Mouse (Mus musculus): ENCODE data around the gene Cacnb3. TPM values are rescaled to one million over a fixed set of nuclear protein-coding genes. Genes with fewer than 3 reads are reported as not detected.
"Not testable (repeated sequence)": the region's sequence is repeated elsewhere in the genome, so short reads cannot be mapped to it uniquely, and the experiment has no call there.

The Cacnb3 gene
- polyA plus RNA-seq (2016; fragmentation: Nextera tagmentation; extraction: Ambion mirVana), result 3.8 and 4.9 TPM in 2 replicates

DNA sequence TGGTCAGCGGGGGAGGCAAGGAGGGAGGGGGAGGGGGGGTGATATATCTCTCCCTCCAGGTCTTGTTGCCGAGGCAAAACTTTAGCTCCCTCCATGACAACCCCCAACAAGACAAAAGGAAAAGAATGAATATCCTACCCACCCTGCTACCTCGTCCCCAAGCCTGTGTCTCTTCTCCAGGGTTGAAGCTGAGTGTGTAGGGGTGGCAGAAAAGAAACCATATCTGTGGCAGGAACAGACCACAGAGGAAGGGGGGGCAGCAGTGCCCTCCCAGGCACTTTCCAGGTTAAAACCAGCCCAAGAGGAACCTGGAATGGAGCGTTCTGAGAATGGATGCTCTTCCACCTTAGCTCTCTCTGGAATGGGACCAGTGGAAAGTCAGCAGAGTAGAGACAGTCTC is at the start of gene Cacnb3:
Gene Cacnb3, plus strand, starts transcription at position 301 of the 400 bp plus-strand sequence.
- H3K4me1 ChIP-seq, result peaks cover 54% of the 10 kb centered on the region
- ATAC-seq, result no peak
- no peak within 1 kb of the TSS for H3K9ac ChIP-seq
- H3K27ac ChIP-seq, result no peak within 1 kb of the TSS
- H3K36me3 ChIP-seq, result no peaks in the 10 kb centered on the region
- H3K4me3 ChIP-seq, result peak within 1 kb of the TSS; percentile 26; the same call in 1 of the 2 replicates
- H3K27me3 ChIP-seq (replicated peaks), result peaks cover 100% of the 10 kb centered on the region
- peak within 1 kb of the TSS; percentile 94 for H3K4me2 ChIP-seq
- H3K9me3 ChIP-seq (replicated peaks), result 0 out of 2 replicates have a peak, but pooled peaks cover 4% of the 10 kb centered on the region
- 27% methylated on average over 4 of the region's 4 CpGs for WGBS (ENCODE audit: insufficient replicate concordance)

DNA sequence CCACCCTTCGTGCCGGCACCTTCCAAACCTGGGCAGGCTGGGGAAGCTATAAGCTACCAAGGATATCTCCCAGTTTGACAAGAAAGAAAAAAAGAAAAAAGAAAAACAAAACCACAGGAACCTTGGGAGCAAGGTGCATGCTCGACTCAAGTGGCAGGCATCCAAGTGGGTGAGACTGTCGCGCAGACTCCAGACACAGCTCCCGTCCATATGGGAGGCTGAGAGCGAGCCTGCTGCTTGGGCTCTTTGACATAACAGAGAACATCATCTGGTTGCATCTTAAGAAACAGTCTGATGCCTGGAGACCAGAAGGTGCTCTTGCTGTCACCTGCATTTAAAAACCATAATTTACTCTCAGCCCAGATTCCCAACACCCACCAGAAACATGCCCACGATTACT is 48.2 kb upstream of the Cacnb3 start:
- Histone ChIP-seq H3K27me3 (replicated peaks) (peaks cover 9% of the 10 kb centered on the region), H3K9ac (0 out of 2 replicates have a peak overlapping the region, but pooled peaks have one; percentile 12), H3K36me3 (no peaks in the 10 kb centered on the region), H3K4me1 (peaks cover 30% of the 10 kb centered on the region), H3K4me2 (no peak overlapping the region), H3K9me3 (replicated peaks) (no peaks in the 10 kb centered on the region), H3K4me3 (no peak overlapping the region), H3K27ac (no peak overlapping the region)
- 79% methylated on average over 8 of the region's 8 CpGs for WGBS (ENCODE audit: insufficient replicate concordance)
- no peak for ATAC-seq

- no peaks in the 10 kb centered on the region for H3K9me3 ChIP-seq (replicated peaks)
- H3K9ac ChIP-seq, result no peak overlapping the region
- H3K4me2 ChIP-seq, result no peak overlapping the region
- peaks cover 9% of the 10 kb centered on the region for H3K27me3 ChIP-seq (replicated peaks)
- no peak overlapping the region for H3K27ac ChIP-seq
- no peak overlapping the region for H3K4me3 ChIP-seq
- peaks cover 35% of the 10 kb centered on the region for H3K4me1 ChIP-seq
- WGBS (ENCODE audit: insufficient replicate concordance), result 66% methylated on average over 8 of the region's 8 CpGs
- no peaks in the 10 kb centered on the region for H3K36me3 ChIP-seq
- ATAC-seq, result no peak
Observed at GRCm38 (mm10) chr15:98582996-98583395, 47.6 kb upstream of the Cacnb3 start.

DNA sequence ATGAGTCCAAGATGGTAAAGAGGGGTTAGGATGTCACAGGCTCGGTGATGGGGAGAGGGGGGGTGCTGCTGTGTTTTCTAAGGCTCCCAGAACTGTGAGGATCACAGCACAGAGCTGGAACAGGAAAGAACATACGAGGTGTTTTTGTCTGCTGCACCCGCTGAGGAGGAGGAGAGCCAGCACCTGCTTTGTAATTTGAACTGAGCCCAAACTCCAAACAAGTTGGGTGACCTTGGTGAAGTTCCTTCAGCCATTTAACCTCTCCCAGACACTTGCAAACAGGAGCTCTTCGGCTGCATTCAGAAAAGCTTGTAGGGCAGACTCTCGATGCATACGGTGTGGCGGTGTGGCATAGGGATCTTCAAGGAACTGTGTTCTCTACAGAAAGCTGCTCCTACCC is 45.2 kb upstream of the Cacnb3 start:
- 64% methylated on average over 7 of the region's 7 CpGs for WGBS (ENCODE audit: insufficient replicate concordance)
- Histone ChIP-seq H3K27me3 (replicated peaks) (peaks cover 6% of the 10 kb centered on the region; the same call in 1 of the 2 replicates), H3K27ac (peak overlapping the region; percentile 68)

GRCm38 (mm10) chr15:98586141-98586540 is 44.5 kb upstream of the Cacnb3 start:
- H3K4me2 ChIP-seq, result peak overlapping the region; percentile 39
- H3K27ac ChIP-seq, result peak overlapping the region; percentile 68
- peaks cover 16% of the 10 kb centered on the region for H3K36me3 ChIP-seq
- not testable (repeated sequence) for H3K27me3 ChIP-seq (replicated peaks); H3K9me3 ChIP-seq (replicated peaks); H3K4me3 ChIP-seq; H3K9ac ChIP-seq
- peak; percentile 67 for ATAC-seq
- WGBS (ENCODE audit: insufficient replicate concordance), result 42% methylated on average over 9 of the region's 9 CpGs
- peaks cover 64% of the 10 kb centered on the region for H3K4me1 ChIP-seq

More for the DNA sequence above, 45.2 kb upstream of the Cacnb3 start:
- ATAC-seq, result no peak
- peaks cover 58% of the 10 kb centered on the region for H3K4me1 ChIP-seq
- H3K36me3 ChIP-seq, result peaks cover 8% of the 10 kb centered on the region
- H3K4me3 ChIP-seq, result no peak overlapping the region
- H3K4me2 ChIP-seq, result no peak overlapping the region
- H3K9me3 ChIP-seq (replicated peaks), result no peaks in the 10 kb centered on the region
- no peak overlapping the region for H3K9ac ChIP-seq

- Histone ChIP-seq H3K27me3 (replicated peaks) (peaks cover 6% of the 10 kb centered on the region; the same call in 1 of the 2 replicates), H3K36me3 (peaks cover 32% of the 10 kb centered on the region), H3K9ac (no peak overlapping the region), H3K27ac (no peak overlapping the region), H3K4me3 (no peak overlapping the region), H3K9me3 (replicated peaks) (no peaks in the 10 kb centered on the region), H3K4me2 (0 out of 2 replicates have a peak overlapping the region, but pooled peaks have one; percentile 0), H3K4me1 (peaks cover 68% of the 10 kb centered on the region)
- 48% methylated on average over 11 of the region's 11 CpGs for WGBS (ENCODE audit: insufficient replicate concordance)
- ATAC-seq, result no peak
Observed at GRCm38 (mm10) chr15:98587751-98588150, 42.9 kb upstream of the Cacnb3 start.

GRCm38 (mm10) chr15:98589640-98590336 is 40.9 kb upstream of the Cacnb3 start:
- Histone ChIP-seq H3K27ac (peak overlapping the region; percentile 41; the same call in 1 of the 2 replicates), H3K4me1 (peaks cover 67% of the 10 kb centered on the region), H3K27me3 (replicated peaks) (no peaks in the 10 kb centered on the region; the same call in 1 of the 2 replicates), H3K9me3 (replicated peaks) (no peaks in the 10 kb centered on the region), H3K9ac (no peak overlapping the region), H3K36me3 (peaks cover 52% of the 10 kb centered on the region), H3K4me3 (no peak overlapping the region), H3K4me2 (no peak overlapping the region)
- ATAC-seq, result no peak
- WGBS (ENCODE audit: insufficient replicate concordance), result 28% methylated on average over 7 of the region's 7 CpGs

DNA sequence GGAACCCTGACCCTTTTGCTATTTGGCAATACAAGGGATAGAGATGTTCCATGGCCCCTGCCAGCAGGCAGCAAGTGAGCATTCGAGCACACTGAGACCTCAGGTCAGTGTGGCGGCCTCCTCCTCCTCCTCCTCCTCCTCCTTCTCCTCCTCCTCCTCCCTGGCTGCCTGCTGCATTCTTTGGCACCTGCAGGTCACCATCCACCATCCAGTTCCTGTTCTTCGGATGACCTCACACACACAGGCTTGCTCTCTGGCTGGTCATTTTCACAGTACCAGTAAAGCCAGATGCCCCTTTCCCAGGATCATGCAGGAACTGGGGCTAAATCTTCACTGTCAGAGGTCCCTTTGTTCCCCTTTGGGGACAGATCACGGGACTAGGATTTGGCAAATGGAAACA is 39.2 kb upstream of the Cacnb3 start:
- Histone ChIP-seq H3K9ac (no peak overlapping the region), H3K9me3 (replicated peaks) (no peaks in the 10 kb centered on the region), H3K27me3 (replicated peaks) (no peaks in the 10 kb centered on the region), H3K4me3 (no peak overlapping the region), H3K27ac (no peak overlapping the region), H3K4me2 (no peak overlapping the region), H3K36me3 (peaks cover 68% of the 10 kb centered on the region), H3K4me1 (peaks cover 56% of the 10 kb centered on the region)
- 76% methylated on average over 4 of the region's 4 CpGs for WGBS (ENCODE audit: insufficient replicate concordance)
- no peak for ATAC-seq

DNA sequence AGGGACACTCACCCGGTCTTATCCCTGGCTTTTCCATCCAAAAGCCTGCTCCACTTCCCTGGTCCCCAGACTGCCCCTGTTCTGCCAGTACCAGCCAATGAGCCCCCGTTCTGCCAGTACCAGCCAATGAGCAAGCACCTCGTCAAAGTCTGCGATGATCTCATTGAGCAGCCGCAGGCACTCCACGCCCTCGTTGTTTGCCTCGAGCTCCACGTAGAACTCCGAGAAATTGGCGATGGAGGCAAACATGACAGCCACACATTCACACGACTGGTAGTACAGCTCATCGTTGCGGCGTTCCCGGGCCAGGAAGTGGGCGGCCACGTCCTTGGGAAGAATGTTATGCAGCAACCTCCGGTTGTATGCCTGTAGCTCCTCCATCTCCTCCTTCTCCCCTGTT is 36.4 kb upstream of the Cacnb3 start:
- Histone ChIP-seq H3K4me3 (no peak overlapping the region), H3K36me3 (peaks cover 93% of the 10 kb centered on the region), H3K9me3 (replicated peaks) (no peaks in the 10 kb centered on the region), H3K4me2 (no peak overlapping the region), H3K27ac (no peak overlapping the region), H3K9ac (no peak overlapping the region), H3K4me1 (peaks cover 32% of the 10 kb centered on the region), H3K27me3 (replicated peaks) (no peaks in the 10 kb centered on the region)
- WGBS (ENCODE audit: insufficient replicate concordance), result 74% methylated on average over 19 of the region's 19 CpGs
- ATAC-seq, result no peak

- WGBS (ENCODE audit: insufficient replicate concordance), result 80% methylated on average over 5 of the region's 5 CpGs
- Histone ChIP-seq H3K27me3 (replicated peaks) (no peaks in the 10 kb centered on the region), H3K4me2 (no peak overlapping the region), H3K9me3 (replicated peaks) (no peaks in the 10 kb centered on the region), H3K4me3 (no peak overlapping the region), H3K4me1 (peaks cover 30% of the 10 kb centered on the region), H3K9ac (no peak overlapping the region), H3K36me3 (peaks cover 100% of the 10 kb centered on the region), H3K27ac (no peak overlapping the region)
- no peak for ATAC-seq
Observed at GRCm38 (mm10) chr15:98595049-98595448, 35.6 kb upstream of the Cacnb3 start.

DNA sequence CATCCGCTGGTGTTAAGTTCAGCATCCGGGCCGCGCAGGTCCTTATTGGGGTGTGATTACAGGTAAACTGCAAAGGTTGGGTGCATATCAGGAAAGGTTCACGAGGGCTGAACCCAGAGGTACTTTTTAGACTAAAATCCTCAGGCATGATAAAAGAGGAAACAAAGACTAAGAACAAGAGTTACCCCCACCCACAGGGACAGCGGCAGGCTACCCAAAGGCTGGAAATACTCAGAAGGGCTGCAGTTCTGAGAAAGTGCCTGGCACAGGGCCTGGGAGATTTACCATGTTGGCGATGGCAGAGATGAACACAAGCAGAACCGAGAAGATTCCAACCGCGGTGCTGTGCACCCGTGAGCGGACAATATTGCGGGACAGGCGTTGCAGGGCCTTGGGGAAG is 34.0 kb upstream of the Cacnb3 start:
- Histone ChIP-seq H3K9ac (no peak overlapping the region), H3K27me3 (replicated peaks) (no peaks in the 10 kb centered on the region), H3K9me3 (replicated peaks) (no peaks in the 10 kb centered on the region), H3K4me1 (peaks cover 30% of the 10 kb centered on the region), H3K36me3 (peaks cover 100% of the 10 kb centered on the region), H3K4me2 (no peak overlapping the region), H3K27ac (no peak overlapping the region), H3K4me3 (no peak overlapping the region)
- no peak for ATAC-seq
- 85% methylated on average over 14 of the region's 14 CpGs for WGBS (ENCODE audit: insufficient replicate concordance)

GRCm38 (mm10) chr15:98600036-98600709 is 30.5 kb upstream of the Cacnb3 start:
- H3K27ac ChIP-seq, result no peak overlapping the region
- no peaks in the 10 kb centered on the region for H3K27me3 ChIP-seq (replicated peaks)
- H3K4me2 ChIP-seq, result no peak overlapping the region
- H3K4me1 ChIP-seq, result peaks cover 62% of the 10 kb centered on the region
- H3K4me3 ChIP-seq, result no peak overlapping the region
- H3K36me3 ChIP-seq, result peaks cover 98% of the 10 kb centered on the region
- 86% methylated on average over 12 of the region's 12 CpGs for WGBS (ENCODE audit: insufficient replicate concordance)
- H3K9ac ChIP-seq, result no peak overlapping the region
- ATAC-seq, result no peak
- H3K9me3 ChIP-seq (replicated peaks), result no peaks in the 10 kb centered on the region
